Mouse (Mus musculus) bone marrow macrophage, adult 2 months (primary cell): ENCODE measurements around the gene Castor1. TPM values are rescaled to one million over a fixed set of nuclear protein-coding genes. Genes with fewer than 3 reads are reported as not detected.

Source experiments
- H3K27ac ChIP-seq: 2 replicates; pipeline ENCODE4 v1.5.1; 2012; ENCODE audit warnings: low read depth, low read length; ENCODE audit not compliant: insufficient read depth
- H3K4me1 ChIP-seq: 2 replicates; pipeline ENCODE4 v1.6.1; 2012; ENCODE audit warnings: low read length; ENCODE audit not compliant: control insufficient read depth, insufficient read depth
- H3K4me3 ChIP-seq: 2 replicates; pipeline ENCODE4 v1.5.1; 2012; ENCODE audit warnings: mild to moderate bottlenecking, low read length, moderate library complexity; ENCODE audit not compliant: insufficient read depth
- CTCF ChIP-seq: IDR thresholded peaks from 2 replicates; pipeline ENCODE4 v1.5.1; 2012; ENCODE audit warnings: low read depth, mild to moderate bottlenecking, low read length, moderate library complexity
- POLR2A ChIP-seq: IDR thresholded peaks from 2 replicates; pipeline ENCODE4 v1.6.1; 2012; ENCODE audit warnings: mild to moderate bottlenecking, low read depth, low read length, borderline replicate concordance
- polyA plus RNA-seq: library from polyadenylated mRNA; stranded (reverse); fragments of >200 nt; gene quantifications from 2 replicates; pipeline ENCODE4 v1.2.4, GENCODE M21; 2012; ENCODE audit not compliant: missing spikeins, insufficient read depth, insufficient read length

The Castor1 gene
- polyA plus RNA-seq, 1 experiment, result 5.4 TPM

DNA sequence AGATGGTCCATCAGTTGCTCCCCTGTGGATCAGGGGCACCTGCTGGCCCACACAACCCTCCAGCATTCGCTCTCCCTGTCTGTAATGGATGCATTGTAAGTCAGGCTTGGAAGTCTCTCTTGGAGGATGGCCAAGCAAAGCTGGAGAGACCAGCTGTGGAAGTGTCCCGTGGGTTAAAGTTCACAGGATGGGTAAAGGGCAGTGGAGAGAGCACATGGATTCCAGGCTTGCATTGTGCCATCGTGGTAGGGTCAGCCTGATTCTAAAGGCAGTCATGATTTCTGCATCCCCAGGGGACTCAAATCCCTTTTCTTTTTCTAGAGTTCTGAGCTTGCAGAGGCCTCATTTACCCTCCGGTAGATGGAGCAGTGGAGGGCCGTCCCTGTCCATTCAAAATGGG, 39.7 kb downstream of the Castor1 start:
- TF ChIP-seq POLR2A (no peak), CTCF (no peak)
- Histone ChIP-seq H3K4me3 (no peak overlapping the region), H3K27ac (no peak overlapping the region), H3K4me1 (peaks cover 13% of the 10 kb centered on the region)

DNA sequence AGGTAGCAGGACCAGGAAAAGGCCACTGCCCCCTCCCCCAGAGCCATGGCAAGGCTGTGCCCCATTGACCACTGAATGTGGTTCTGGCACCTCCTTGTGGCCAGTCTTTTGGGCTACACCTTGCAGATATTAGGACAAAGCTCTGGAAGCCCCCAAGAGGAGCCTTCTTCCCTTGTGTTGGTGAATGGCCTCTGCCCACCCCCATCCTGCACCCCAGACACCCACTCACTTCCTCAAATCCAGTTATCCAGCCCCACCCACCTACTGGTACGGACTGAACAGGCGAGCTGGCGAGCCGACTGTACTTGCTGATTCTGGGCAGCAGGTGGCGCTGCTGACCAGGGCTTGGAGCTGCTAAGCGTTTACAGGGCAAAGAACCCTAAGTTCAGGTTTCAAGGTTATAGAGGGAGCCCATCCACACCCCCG, 40.6 kb downstream of the Castor1 start:
- peaks cover 13% of the 10 kb centered on the region for H3K4me1 ChIP-seq
- no peak overlapping the region for H3K27ac ChIP-seq
- no peak overlapping the region for H3K4me3 ChIP-seq
- TF ChIP-seq CTCF, result peak; percentile 100
- TF ChIP-seq POLR2A, result no peak

DNA sequence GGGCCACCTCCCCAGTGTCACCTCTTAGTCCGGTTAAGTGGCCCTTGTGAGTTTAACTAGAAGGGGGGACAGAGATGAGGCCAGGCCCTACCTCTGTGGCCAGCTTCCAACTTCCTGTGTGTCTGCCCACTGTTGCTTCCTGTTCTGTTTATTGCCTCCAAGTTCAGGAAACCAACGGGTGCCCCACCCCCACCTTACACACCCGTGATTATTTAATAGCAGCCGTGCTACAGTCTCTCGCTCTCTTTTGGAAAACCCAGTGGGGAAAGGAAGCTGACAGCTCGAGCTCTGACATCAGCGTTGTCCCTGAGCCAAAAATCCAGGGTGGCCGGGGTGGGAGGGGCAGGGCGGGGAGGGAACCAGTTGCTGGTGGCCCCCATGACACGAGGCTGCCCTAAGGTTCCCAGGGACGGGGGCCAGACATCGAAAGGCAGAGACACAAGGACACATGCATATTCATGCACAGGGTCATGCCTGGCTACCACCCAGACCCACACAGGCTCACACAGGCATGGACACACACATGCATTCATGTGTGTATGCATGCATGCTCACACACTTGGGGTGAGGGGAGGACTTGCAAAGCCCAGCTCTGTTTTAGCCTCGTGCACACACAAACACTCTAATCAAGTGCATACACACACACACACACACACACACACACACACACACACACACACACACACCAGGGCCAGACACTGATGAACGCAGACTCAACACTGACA, 42.6 kb downstream of the Castor1 start:
- peak overlapping the region; percentile 26; the same call in 1 of the 2 replicates for H3K27ac ChIP-seq

DNA sequence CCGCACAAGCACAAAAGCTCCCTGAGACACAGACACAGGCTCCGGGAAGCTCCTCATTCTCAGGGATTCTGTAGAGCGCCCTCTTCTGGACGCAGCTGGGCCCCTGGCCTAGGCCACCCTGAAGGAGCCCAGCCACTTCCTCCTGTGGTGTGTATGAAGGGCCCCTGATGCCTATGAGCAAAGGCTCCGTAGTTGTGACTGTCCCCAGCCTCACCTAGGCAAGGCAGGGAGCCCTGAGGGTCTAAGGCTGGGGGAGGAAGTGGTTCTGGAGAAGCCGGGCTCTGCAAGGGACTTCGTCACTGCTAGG, 43.1 kb downstream of the Castor1 start:
- H3K27ac ChIP-seq, result no peak overlapping the region
- TF ChIP-seq CTCF, result peak; percentile 91
- no peak for TF ChIP-seq POLR2A

More for the DNA sequence above, 42.6 kb downstream of the Castor1 start:
- Histone ChIP-seq H3K4me3 (peak overlapping the region; percentile 41), H3K4me1 (peaks cover 13% of the 10 kb centered on the region)
- TF ChIP-seq CTCF (no peak), POLR2A (no peak)

DNA sequence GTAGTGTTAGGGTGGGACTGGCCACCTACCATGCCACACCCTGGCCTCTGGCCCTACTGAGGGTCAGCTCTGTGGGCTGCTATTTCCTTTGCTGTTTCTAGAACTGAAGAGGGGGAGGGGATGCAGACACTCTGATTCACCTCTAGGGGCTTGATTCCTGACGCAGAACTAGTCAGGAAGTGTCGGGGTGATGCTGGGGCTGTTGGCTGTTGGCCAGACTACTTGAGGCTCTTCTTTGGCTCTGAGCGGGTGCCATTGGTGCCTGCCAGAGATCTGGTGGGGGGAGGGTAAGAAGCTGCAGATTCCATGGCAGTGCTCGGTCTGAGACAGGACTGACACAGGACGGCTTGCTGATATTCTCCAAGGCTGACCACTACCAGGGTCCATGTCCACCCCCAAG, 43.9 kb downstream of the Castor1 start:
- TF ChIP-seq POLR2A (no peak), CTCF (no peak)
- no peak overlapping the region for H3K4me3 ChIP-seq
- peaks cover 13% of the 10 kb centered on the region for H3K4me1 ChIP-seq
- H3K27ac ChIP-seq, result no peak overlapping the region

More for the DNA sequence above, 43.1 kb downstream of the Castor1 start:
- Histone ChIP-seq H3K4me1 (peaks cover 13% of the 10 kb centered on the region), H3K4me3 (peak overlapping the region; percentile 41)

DNA sequence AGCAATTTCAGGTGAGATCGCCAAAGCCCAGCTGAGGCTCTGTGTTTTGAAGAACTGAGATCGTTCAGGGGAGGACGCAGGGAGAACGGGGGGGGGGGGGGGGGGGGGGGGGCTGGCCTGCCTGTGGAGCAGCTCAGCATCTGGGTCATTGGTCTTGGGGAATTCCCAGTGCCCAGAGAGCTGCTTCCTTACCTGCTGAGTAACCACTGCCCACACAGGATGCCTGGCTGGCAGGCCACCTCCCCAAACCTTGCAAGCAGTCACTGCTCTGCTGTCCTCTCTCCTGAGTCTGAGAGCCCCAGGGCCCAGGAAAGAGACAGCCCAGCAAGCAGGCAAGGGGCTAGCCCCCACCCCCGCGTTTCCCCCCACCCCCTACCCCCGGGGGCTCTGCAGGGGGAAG, 44.8 kb downstream of the Castor1 start:
- Histone ChIP-seq H3K4me1 (peaks cover 13% of the 10 kb centered on the region), H3K27ac (no peak overlapping the region), H3K4me3 (no peak overlapping the region)
- TF ChIP-seq CTCF, result no peak
- no peak for TF ChIP-seq POLR2A

DNA sequence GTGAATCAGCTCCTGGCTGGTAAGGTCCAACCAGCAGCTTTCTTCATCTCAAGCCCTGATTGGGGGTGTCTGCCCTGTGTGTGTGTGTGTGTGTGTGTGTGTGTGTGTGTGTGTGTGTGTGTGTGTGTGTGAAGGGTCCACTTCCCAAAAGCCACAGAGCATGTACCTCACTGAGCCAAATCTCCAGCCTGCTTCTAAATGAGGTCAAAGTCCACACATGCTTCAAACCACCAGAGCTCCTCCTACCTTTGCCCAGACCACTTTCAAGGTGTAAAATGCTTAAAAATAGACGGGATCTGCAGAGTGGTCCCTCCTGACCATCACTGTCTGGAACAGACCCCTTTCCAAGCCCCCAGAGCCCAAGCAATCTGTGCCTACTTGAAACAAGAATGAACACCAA, 45.3 kb downstream of the Castor1 start:
- Histone ChIP-seq H3K4me3 (no peak overlapping the region), H3K4me1 (peaks cover 13% of the 10 kb centered on the region), H3K27ac (no peak overlapping the region)
- TF ChIP-seq CTCF, result no peak
- no peak for TF ChIP-seq POLR2A

DNA sequence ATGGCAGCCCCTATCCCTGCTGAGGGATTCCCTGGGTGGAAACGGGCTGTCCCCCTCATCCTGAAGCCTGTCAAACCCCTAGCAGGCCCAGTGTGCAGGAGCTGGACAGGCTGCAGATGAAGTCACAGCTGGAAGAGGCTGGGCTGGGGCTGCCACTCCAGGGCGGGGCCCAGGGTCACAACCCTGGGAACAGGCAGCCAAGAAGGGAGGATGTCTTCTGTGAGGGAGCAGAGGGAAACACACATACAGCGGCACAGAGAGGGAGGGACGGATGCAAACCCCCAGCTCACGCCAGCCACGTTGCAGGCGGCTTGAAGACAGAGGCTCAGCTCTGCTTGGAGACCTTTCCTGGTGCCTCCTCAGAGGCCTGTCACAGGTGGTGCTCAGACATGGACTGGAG, 46.0 kb downstream of the Castor1 start:
- Histone ChIP-seq H3K27ac (no peak overlapping the region), H3K4me3 (no peak overlapping the region), H3K4me1 (peaks cover 13% of the 10 kb centered on the region)
- TF ChIP-seq CTCF, result no peak
- no peak for TF ChIP-seq POLR2A

DNA sequence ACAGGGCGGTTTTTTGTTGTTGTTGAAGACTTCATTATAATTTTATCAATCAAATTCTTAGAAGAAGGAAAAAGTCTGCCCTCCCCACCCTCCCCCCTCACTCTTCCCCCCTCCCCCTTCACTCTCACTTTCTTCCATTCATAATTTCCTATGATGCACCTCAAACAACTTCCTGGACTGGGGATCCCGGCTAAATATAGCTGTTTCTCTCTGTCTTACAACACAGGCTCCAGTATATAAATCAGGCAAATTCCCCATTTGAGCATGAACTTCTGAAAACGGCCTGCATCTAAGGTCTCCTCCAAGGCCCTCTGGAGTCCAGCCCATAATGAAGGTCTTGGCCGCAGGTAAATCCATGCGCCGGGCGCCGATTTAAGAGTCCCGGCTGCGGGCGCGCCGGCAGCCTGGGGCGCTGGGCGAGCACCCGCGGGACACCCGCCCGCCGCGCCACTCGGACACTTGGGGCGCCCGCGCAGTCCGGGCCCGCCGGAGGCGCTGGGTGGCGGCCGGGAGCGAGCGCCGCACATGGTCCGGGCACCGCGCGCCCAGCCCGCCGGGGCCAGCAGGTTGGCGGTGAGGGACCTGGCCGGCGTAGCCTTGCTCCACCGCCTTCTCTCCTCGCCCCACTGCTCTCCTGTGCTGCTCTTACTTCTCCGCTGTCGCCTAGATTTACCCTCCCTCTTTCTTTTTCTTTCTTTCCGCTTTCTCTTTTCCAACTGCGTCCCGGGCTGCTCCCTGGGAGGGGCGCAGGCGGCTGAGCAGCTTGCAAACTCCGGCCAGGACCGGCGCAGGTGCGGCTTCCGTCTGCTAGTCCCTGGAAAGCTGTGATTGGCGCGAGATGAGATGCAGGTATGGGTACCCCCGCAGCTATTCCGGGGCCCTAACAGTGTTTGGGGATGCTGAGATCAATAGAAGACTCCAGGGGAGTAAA, 48.5 kb downstream of the Castor1 start:
- Histone ChIP-seq H3K4me1 (0 out of 2 replicates have a peak, but pooled peaks cover 3% of the 10 kb centered on the region), H3K4me3 (peak overlapping the region; percentile 65), H3K27ac (no peak overlapping the region)
- TF ChIP-seq POLR2A, result no peak
- TF ChIP-seq CTCF, result no peak

DNA sequence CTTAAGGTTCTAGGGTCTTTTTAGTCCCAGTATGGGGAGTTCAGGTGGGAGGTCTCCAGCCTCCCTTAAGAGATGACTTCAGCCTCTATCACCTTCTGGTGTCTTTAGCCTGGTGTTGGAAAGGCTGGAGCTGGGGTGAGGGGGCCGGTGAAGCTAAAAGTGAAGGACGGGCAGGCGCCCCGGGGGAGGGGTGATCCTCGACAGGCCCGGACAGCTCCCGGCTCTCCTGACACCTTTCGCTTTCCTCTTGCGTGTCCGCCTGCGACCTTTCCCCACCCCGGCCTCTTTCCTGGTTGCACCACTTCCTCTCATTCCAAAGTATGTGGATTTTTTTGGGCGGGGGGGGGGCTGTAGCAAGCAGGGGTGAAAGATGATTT, 49.2 kb downstream of the Castor1 start:
- TF ChIP-seq CTCF, result no peak
- no peak for TF ChIP-seq POLR2A
- H3K27ac ChIP-seq, result no peak overlapping the region
- H3K4me3 ChIP-seq, result peak overlapping the region; percentile 65
- no peaks in the 10 kb centered on the region for H3K4me1 ChIP-seq
